Mouse (Mus musculus) colon, adult 2 months (tissue): ENCODE measurements around the gene Nckipsd. TPM values are rescaled to one million over a fixed set of nuclear protein-coding genes. Genes with fewer than 3 reads are reported as not detected.

Source experiments
- polyA plus RNA-seq: library from polyadenylated mRNA; depleted of rRNA; stranded (reverse); fragments of >200 nt; gene quantifications from 2 replicates; pipeline ENCODE4 v1.2.3, GENCODE M21; 2012; rRNA removed

The Nckipsd gene
- polyA plus RNA-seq, result 28.1 and 30.3 TPM in 2 replicates

DNA sequence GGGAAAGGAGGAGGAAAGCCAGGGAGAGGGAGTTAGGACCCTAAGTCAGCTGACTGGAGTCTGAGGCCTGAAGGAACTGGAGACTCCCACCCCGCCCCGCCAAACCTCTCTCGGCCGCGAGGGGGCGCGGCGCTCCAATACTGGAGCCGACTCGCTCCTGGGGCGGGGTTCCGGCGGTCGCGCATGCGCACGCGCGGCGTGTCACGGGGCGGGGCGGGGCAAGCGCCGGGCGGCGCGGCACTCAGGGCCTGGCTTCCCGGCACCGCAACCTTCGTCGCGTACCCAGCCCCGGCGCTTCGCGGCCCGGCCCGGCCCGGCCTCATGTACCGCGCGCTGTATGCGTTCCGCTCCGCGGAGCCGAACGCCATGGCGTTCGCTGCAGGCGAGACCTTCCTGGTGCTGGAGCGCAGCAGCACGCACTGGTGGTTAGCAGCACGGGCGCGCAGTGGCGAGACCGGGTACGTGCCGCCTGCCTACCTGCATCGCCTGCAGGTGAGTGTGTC is at the start of gene Nckipsd:
Gene Nckipsd, plus strand, starts transcription at position 206 of the 503 bp plus-strand sequence.

DNA sequence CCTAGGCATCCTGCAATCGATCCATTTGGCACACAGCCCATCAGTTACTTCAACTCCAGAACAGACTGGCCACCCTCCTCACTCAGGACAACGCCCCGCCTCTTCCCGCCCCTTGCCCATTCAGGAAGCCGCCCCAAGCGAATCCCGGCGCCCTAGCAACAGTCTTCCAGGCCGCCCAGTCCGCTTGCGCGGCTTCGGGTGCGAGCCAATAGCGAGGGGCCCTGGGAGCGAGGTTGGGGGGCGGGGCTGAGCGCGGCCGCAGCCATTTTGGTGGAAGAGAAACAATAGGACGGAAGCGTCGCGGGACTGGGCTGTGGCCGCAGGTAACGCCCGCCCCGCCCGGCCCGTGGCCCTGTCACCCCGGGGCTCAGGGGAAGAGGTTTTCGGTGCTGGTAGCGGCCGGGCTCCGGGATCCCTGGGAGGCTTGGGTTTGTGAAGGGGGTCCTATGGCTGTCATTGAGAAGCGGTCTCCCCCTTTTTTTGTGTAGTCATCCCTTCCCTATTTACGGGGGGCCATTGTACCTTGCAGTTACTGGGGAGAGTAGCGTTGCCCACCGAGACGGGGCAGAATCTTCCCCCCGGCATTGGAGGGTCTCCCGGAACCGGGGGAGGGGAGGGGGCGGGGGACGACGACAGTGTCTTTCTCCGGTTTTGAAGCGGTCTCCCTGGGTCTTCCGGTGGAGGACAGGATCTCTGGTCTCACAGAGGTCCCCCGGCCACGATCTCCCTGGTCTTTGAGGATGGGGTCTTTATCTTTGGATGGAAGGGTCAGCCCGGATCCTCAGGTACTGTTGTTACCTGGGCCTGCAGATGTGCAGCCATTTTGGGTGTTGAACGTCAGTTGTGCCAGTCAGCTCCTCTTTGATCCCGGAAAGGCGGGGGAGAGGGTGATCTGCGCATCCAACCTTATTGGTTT is 24.4 kb upstream of the Nckipsd start, which contains the start of gene Ip6k2:
Gene Ip6k2, plus strand, starts transcription at position 249 of the 916 bp plus-strand sequence.

DNA sequence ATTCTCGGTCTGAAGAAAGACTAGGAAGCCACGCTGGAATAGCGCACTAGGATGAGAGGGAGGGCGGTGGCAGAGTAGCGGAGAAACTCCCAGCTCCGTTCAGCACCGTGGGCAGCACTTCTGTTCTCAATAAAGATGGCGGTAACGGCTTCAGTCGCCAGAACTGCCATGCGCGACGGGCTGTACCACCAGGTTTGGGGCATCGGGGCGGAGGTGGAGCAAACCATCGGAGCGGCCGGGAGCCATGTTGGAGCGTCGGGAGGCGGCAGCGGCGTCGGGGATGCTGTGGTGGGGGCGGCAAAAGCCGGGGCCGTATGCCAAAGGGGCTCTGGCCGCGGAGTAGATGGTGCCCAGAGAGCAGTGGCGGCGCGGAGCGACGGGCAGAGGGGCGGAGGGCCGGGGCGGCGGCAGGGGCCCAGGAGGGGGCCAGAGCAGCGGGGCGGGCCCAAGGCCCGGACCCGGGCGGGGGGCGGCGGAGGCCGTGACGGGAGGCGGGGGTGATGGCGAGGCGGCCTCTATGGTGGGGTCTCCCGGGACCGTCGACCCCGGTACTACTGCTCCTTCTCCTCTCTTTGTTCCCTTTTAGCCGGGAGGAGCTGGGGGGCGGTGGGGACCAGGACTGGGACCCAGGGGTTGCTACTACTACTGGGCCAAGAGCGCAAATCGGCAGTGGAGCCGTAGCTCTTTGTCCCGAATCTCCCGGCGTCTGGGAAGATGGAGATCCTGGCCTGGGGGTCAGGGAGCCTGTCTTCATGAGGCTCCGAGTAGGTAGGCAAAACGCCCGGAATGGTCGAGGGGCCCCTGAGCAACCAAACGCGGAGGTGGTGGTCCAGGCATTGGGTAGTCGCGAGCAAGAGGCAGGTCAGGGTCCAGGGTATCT is 17.9 kb downstream of the Nckipsd start, which contains the start of gene Celsr3:
Gene Celsr3, plus strand, starts transcription at position 501 of the 880 bp plus-strand sequence.

DNA sequence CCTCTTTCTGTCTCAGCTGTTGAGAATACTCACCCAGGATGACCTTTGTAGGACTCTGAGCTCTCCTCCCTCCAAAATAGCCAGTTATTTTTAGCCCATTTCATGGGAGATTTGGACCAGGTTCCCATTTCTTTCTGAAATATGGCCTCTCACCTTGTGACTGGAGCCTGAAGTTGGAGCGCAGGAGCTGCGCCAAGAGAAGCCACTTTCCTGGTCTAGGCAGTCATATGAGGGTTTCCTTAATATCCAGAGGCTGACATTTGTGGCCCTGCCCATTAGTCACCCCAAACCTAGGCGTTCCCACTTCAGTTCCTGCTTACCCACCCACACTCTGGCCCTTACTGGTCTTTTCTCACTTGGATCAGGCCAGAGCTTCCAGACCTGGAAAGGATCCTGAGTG is 44.8 kb downstream of the Nckipsd start, which contains the start of gene Slc26a6:
Gene Slc26a6, plus strand, starts transcription at position 308 of the 400 bp plus-strand sequence.

Other genes starting within 250 kb of the Nckipsd start
- 99.2 and 118 TPM in 2 replicates for gene Impdh2, start 248.1 kb upstream of the Nckipsd start, polyA plus RNA-seq
- 39.9 and 44.5 TPM in 2 replicates for gene Ndufaf3, start 240.9 kb upstream of the Nckipsd start, polyA plus RNA-seq
- 198 and 245 TPM in 2 replicates for gene Dalrd3, start 238.5 kb upstream of the Nckipsd start, polyA plus RNA-seq
- gene Wdr6, start 229.6 kb upstream of the Nckipsd start, polyA plus RNA-seq, result 26.5 and 30.8 TPM in 2 replicates
- 8.7 and 8.9 TPM in 2 replicates for gene P4htm, start 210.7 kb upstream of the Nckipsd start, polyA plus RNA-seq
- gene Arih2, start 159.0 kb upstream of the Nckipsd start, polyA plus RNA-seq, result 33.5 and 39.2 TPM in 2 replicates
- 67.7 and 75.1 TPM in 2 replicates for gene Slc25a20, start 146.3 kb upstream of the Nckipsd start, polyA plus RNA-seq
- 35.1 and 38.9 TPM in 2 replicates for gene Prkar2a, start 119.1 kb upstream of the Nckipsd start, polyA plus RNA-seq
- gene Ip6k2, start 24.6 kb upstream of the Nckipsd start, polyA plus RNA-seq, result 46.0 and 51.8 TPM in 2 replicates
- gene Celsr3, start 18.0 kb downstream of the Nckipsd start, polyA plus RNA-seq, result 2.1 and 2.3 TPM in 2 replicates
- 7.2 and 11.9 TPM in 2 replicates for gene Slc26a6, start 44.9 kb downstream of the Nckipsd start, polyA plus RNA-seq
- gene Tmem89, start 106.3 kb downstream of the Nckipsd start, polyA plus RNA-seq, result not detected in 2 replicates
- gene Uqcrc1, start 128.3 kb downstream of the Nckipsd start, polyA plus RNA-seq, result 840 and 874 TPM in 2 replicates
- gene Col7a1, start 145.2 kb downstream of the Nckipsd start, polyA plus RNA-seq, result 0.58 and 4.1 TPM in 2 replicates
- gene Ucn2, start 177.6 kb downstream of the Nckipsd start, polyA plus RNA-seq, result 0.13 and 0.16 TPM in 2 replicates
- gene Pfkfb4, start 183.4 kb downstream of the Nckipsd start, polyA plus RNA-seq, result 31.5 and 46.8 TPM in 2 replicates
- 758 and 915 TPM in 2 replicates for gene Shisa5, start 230.2 kb downstream of the Nckipsd start, polyA plus RNA-seq